Mouse (Mus musculus) embryonic stem cell, embryonic (primary cell): Measurements from ENCODE around the gene Sytl3.
"Not testable (repeated sequence)": the region's sequence is repeated elsewhere in the genome, so short reads cannot be mapped to it uniquely, and the experiment has no call there.

Source experiments
- CTCF ChIA-PET, 4 experiments: fragments of 300-600 bp in 2 of 4; fragments of 350-600 bp in 2 of 4; sonication (Branson Sonifier 250); formaldehyde crosslinking; loops; one replicate each; lab custom pipeline; 2022; ENCODE audit warnings: inconsistent platforms in 2 of 4; lab: Charles Lee
- POLR2A ChIA-PET, 4 experiments: fragments of 300-600 bp in 2 of 4; fragments of 350-600 bp in 2 of 4; sonication (Branson Sonifier 250); formaldehyde crosslinking; loops; one replicate each; lab custom pipeline; 2022; ENCODE audit warnings: antibody characterized with exemption in 4 of 4, inconsistent platforms in 1 of 4; lab: Charles Lee

Gene Sytl3

GRCm38 (mm10) chr17:6644673-6645072 lies 14.2 kb upstream of the Sytl3 start:
- POLR2A ChIA-PET, CTCF ChIA-PET: not testable (repeated sequence)

GRCm38 (mm10) chr17:6645668-6646067 lies 13.2 kb upstream of the Sytl3 start:
- POLR2A ChIA-PET, CTCF ChIA-PET: not testable (repeated sequence)

- POLR2A ChIA-PET, CTCF ChIA-PET: not testable (repeated sequence)
Measured at GRCm38 (mm10) chr17:6646841-6647240, 12.1 kb upstream of the Sytl3 start.

GRCm38 (mm10) chr17:6647452-6647851 lies 11.4 kb upstream of the Sytl3 start:
- CTCF ChIA-PET, POLR2A ChIA-PET: not testable (repeated sequence)

DNA sequence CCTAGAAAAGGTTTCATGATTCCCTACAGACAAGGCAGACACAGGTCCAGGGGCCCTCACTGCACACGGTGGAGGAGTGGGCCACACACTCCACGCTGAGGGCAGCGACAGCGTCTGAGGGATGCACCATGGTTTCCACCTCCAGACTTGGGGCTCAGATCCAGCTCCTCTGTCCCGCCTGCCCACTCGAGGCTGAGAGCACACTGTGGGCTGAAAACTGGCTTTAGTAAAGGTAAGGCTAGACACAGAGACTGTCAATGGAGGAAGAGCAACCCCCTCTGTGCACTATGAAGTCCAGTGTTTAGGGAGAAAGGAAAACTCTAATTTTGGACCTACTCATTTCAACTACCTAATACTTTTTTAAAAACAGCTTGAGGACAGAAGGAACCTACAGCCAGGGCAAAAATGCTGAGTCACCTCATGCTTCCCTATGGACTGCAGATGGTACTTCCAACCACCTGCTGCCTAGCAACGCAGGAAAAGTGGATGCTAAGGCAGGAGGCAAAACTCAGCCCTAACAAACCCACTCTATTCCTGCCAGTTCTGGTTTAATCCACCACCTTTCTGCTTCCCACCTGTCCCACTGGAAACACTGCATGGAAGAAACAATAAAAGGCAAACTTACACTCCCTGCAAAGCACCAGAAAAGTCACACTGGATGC lies 7.9 kb upstream of the Sytl3 start:
- POLR2A ChIA-PET, CTCF ChIA-PET: not testable (repeated sequence)

DNA sequence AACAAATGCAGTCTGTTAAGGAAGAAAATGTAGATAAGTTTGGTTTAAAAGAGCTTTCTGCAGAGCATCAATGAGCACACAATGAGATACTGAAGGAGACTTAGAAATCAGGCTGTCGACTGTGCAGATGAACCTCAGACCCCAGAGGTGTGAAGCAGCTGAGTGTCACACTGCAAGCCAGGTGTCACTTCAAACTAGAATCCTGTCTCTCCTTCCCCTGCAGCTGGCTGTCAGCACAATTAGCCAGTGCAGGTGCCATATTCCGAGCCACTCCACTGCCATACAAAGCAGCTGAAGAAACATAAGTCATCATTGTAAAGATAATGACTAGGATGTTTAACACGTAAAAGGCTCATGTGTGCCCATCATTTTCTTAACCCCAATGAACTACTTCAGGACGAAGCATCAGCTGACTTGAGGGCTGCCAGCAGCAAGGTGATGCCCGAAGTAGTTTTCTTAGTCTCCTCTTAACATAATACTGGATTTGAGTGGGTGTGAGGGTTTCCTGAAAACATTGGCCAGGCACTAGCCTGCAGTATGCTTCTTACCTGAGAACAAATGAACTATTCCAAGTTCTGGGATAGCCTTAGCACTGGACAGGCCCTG lies 5.4 kb upstream of the Sytl3 start:
- CTCF ChIA-PET, POLR2A ChIA-PET: not testable (repeated sequence)

- POLR2A ChIA-PET, CTCF ChIA-PET: not testable (repeated sequence)
Measured at GRCm38 (mm10) chr17:6655087-6655511, 3.8 kb upstream of the Sytl3 start.

DNA sequence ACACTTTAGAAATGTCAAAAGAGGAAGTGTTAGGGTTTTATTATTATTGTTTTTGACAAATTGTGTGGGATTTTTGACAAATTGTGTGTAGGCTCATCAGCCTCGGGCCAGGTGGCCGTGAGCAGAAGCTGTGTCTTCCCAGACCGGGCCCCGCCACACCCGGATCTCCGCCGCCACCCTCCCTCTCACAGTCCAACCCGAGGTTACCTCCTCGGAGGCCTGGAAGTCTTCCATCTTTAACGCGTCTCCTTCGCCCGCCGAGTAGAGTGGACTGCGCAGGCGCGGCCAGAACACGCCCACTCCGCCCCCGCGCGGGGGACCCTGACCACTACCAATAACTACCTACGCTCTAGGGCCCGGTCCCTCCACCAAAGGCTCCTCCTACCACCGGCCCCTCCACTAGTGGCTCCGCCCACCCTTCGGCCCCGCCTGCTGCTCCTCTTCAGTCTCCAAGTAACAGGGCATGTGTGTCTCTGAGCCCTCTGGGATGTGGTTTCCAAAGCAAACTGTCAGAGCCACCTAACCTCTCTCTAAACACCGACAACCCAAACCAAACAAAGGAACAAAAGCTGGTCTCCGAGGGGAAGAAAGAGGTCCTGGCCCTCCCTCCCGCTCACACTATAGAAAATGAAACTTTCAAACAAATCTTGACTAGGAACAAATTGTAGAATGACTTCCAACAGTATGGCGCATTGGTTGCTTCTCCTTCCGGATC lies 3.2 kb upstream of the Sytl3 start, which contains the start of gene Dynlt1f:
Gene Dynlt1f (minus strand): TSS at position 334 of the 715 bp plus-strand sequence.
- POLR2A ChIA-PET, result interaction anchor here in 1 of 4 experiments (0.6 kb wide), 1 partner anchor 86 kb away, joined by 7 read pairs; no protein-coding TSS in a partner anchor

GRCm38 (mm10) chr17:6656471-6656870 lies 2.4 kb upstream of the Sytl3 start:
- POLR2A ChIA-PET, result interaction anchor here in 2 of 4 experiments (0.6 to 0.7 kb wide), 2 partner anchors 85 to 631 kb away, joined by 3 to 7 read pairs; no protein-coding TSS in a partner anchor
- CTCF ChIA-PET, result not testable (repeated sequence)

More for the DNA sequence above, 3.2 kb upstream of the Sytl3 start, which contains the start of gene Dynlt1f:
- CTCF ChIA-PET, result not testable (repeated sequence)

DNA sequence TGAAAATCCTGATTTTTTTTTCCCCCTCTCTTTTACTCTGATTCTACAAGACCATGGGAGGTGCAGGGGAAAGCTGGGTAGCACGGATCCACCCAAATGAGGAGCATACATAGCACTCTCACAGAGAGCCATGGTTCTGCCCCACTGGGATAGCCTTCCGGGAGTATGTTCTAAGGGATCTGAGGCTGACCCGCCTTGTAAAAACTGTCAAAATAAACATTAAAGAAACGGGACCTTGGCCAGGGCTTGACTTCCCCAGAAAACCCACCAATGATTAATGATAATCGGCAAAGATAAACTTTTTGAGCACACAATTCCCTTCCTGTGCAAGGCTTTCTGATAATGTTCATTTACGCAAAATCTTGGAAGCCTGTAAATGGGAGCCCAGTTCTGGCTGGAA lies 1.7 kb downstream of the Sytl3 start:
- CTCF ChIA-PET, POLR2A ChIA-PET: not testable (repeated sequence)

- POLR2A ChIA-PET, CTCF ChIA-PET: not testable (repeated sequence)
Measured at GRCm38 (mm10) chr17:6661093-6661816, 2.4 kb downstream of the Sytl3 start.

GRCm38 (mm10) chr17:6662840-6663239 lies 3.9 kb downstream of the Sytl3 start:
- POLR2A ChIA-PET, CTCF ChIA-PET: not testable (repeated sequence)

- POLR2A ChIA-PET, CTCF ChIA-PET: not testable (repeated sequence)
Measured at GRCm38 (mm10) chr17:6665389-6665788, 6.5 kb downstream of the Sytl3 start.

GRCm38 (mm10) chr17:6668522-6668921 lies 9.6 kb downstream of the Sytl3 start:
- POLR2A ChIA-PET, CTCF ChIA-PET: not testable (repeated sequence)

GRCm38 (mm10) chr17:6674297-6674696 lies 15.4 kb downstream of the Sytl3 start:
- CTCF ChIA-PET, POLR2A ChIA-PET: not testable (repeated sequence)

DNA sequence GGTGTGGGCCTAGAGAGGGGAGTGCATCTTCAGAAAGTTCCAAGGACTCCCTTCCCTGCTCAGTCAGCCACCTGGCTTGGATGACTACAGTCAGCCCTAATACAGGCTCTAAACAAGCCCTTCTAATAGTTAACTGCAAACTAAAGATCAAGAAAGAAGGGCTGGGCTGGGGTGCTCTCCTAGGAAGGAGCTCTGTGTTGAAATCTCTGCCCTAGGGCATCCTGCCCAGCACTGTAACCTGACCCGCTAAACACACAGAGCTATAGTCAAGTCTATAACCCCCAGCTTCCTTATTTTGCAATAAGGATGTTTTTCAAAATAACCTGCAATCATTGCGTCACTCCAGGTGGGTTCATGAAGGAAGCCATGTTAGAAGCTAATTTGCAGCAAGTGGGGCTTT lies 19.2 kb downstream of the Sytl3 start:
- POLR2A ChIA-PET, CTCF ChIA-PET: not testable (repeated sequence)

DNA sequence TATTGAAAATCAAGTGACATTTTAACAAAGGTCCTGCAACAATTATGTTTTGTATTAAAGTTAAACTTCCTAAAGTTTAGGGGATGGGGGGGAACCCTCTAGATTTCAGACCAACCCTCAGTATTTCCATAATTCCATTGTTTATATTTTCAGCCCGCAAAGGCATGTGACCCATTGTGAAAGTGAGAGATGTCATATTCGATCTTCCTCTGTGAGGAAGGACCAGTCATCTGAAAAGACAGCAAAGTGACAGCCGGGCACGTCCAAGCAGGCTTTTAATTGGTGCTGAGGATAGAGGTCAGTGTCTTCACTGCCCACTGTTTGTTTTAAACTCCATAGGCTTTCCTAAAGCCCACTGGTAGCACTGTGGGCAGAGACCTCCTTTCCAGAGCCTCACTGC lies 22.8 kb downstream of the Sytl3 start:
- CTCF ChIA-PET, POLR2A ChIA-PET: not testable (repeated sequence)

DNA sequence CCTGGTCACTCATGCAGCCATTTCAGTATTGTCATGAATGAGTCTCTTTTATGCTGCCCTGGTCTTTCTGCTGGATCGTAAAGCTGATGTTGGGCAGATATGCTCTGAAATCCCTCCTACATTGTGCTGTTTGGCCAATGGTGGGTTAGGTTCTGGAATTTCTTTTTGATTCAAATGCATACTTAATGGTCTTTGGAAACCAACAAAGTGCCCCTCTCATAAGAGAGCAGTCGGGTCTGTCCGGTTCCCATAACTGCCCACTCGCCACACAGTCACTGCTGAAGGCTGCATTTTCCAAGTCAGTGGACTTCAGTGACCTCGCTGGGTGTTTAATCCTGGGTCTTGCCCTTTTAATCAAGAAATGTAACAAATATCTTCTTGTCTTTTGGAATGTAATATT lies 24.8 kb downstream of the Sytl3 start:
- POLR2A ChIA-PET, CTCF ChIA-PET: not testable (repeated sequence)

DNA sequence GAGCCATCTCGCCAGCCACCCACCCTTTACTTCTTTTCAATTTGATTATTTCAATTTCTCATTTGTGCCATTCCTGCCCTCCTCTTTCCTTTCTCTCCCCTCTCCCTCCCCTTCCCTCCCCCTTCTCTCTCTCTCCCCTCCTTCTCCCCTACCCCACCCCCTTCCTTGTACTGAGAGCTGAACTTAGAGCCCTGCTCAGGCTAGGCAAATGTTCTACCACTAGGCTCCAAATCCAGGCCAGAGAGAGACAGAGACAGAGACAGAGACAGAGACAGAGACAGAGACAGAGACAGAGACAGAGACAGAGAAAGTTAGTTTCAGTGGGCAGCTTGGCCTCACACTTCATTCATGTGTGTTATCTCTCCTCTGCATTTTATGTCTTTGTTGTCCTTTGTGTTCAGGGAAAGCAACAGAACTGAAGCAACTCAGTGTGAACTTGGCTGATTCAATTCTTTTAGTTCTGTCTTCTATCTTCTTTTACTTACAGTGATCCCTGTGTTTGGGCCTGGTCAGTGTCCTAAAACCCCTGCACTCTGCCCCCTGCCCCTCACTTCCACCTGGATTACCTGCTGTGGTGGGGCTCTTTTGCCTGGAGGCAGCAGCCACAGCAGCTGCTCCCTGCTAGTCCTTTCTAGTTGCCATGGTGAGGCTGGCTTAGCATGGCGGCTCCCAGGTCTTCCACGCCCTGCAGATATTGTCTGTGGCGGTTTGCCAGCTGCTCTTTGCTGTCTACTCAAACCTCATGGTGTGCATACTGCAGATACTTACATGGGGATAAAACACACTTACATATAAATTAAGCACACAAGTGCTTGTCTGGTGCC lies 25.8 kb downstream of the Sytl3 start:
- CTCF ChIA-PET, POLR2A ChIA-PET: not testable (repeated sequence)
